Mouse (Mus musculus) liver, postnatal 0 days (tissue): ENCODE results near the gene Gas2l3.

Experiments
- CTCF ChIP-seq: sonication (generic); IDR thresholded peaks from 2 replicates; pipeline ENCODE4 v1.5.1; 2016; ENCODE audit warnings: antibody characterized with exemption, low read depth
- EP300 ChIP-seq: IDR thresholded peaks from 2 replicates; pipeline ENCODE4 v1.6.1; 2016; ENCODE audit warnings: antibody characterized with exemption, low read depth, mild to moderate bottlenecking

- no peak for TF ChIP-seq CTCF
- TF ChIP-seq EP300: no peak
Measured at GRCm38 (mm10) chr10:89407551-89407950, 36.2 kb downstream of the Gas2l3 start.
